Mouse (Mus musculus): ENCODE results near the gene Tnf. TPM values are rescaled to one million over a fixed set of nuclear protein-coding genes. Genes with fewer than 3 reads are reported as not detected.
A peak's percentile ranks its signal among the peaks of the same experiment; 100 is the strongest.
"Not testable (repeated sequence)": the region's sequence is repeated elsewhere in the genome, so short reads cannot be mapped to it uniquely, and the experiment has no call there.

Tnf gene
- polyA plus RNA-seq, 1 experiment from 2014 or later: not detected

DNA sequence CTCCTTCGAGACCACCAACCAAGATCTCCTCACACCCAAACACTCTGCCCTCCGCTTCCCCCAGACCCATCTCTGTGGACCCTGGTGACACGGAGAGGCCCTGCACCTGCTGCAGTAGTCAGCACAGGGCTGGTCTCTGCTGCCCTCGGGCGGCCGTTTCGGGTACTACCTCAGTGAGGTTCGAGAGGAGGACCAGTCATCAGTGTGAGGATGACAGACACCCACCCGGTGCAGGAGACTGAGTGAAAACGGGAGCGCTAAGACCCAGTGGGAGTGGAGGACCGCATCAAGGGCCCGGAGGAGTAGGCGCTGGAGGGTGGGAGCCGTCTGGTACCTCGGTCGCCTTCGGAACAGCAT lies 34.6 kb upstream of the Tnf start:
- Histone ChIP-seq H3K27me3 (ENCODE audit: control insufficient read depth, insufficient read depth, low read length) (no peaks in the 10 kb centered on the region), H3K36me3 (ENCODE audit: control insufficient read depth, insufficient read depth, low read length) (no peaks in the 10 kb centered on the region; the same call in 1 of the 2 replicates), H3K4me2 (ENCODE audit: low read depth, low read length, severe bottlenecking) (peak overlapping the region; percentile 82), H3K27ac (ENCODE audit: low read depth, low read length) (peak overlapping the region; percentile 91), H3K4me1 (replicated peaks; ENCODE audit: control insufficient read depth, insufficient read depth, low read length) (peaks cover 6% of the 10 kb centered on the region; the same call in 1 of the 2 replicates), H3K9me3 (ENCODE audit: control insufficient read depth, low read length) (no peaks in the 10 kb centered on the region), H3K9ac (ENCODE audit: low read length) (peak overlapping the region; percentile 93), H3K4me3 (ENCODE audit: low read depth, low read length) (peak overlapping the region; percentile 55)
- WGBS: under 1% methylated on average over 18 of the region's 18 CpGs
- DNase-seq (ENCODE audit: low spot score) (peak; percentile 99), ATAC-seq (replicated peaks; ENCODE audit: low FRiP score) (peak; percentile 77)

DNA sequence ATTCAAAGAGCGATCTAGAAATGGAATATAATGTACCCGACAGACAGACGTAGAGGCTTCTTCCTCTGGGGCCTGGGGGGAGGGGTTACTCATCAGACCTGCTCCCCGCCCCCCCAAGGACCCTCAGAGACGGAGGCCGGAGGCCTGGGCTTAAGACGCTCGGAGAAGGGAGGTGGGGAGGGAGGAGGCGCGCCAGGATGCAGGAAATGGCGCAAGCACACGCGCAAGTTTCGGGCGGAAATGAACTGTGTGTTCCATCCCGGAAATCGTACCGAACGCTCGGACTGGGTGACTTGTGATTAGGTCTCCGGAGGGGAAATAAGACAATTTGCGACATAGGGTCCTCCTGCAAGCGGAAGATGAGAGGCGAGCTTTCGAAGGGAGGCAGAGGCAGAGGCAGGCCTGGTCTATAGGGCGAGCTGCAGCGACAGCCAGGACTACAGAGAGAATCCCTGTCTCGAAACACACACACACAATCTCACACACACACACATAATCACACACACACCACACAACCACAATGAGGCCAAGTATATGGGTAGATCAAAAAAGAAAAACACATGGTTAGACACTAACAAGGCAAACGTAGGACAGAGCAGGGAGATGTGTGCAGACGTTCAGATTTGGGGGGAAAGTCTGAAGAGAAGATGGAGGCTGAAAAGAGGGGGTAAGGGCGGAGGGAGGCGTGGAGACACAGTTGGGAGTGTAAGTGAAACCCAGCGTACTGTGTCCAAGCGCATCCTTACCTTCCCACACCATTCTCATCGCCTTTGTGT lies 34.0 kb upstream of the Tnf start, which contains the start of gene Nfkbil1:
Nfkbil1 (minus strand) TSS at position 179 of the 776 bp plus-strand sequence.
- no peaks in the 10 kb centered on the region for H3K9me3 ChIP-seq (ENCODE audit: control insufficient read depth, low read length)
- peak; percentile 78 for ATAC-seq (replicated peaks; ENCODE audit: low FRiP score)
- peaks cover 5% of the 10 kb centered on the region; the same call in 1 of the 2 replicates for H3K4me1 ChIP-seq (replicated peaks; ENCODE audit: control insufficient read depth, insufficient read depth, low read length)
- peak within 1 kb of the TSS; percentile 91 for H3K27ac ChIP-seq (ENCODE audit: low read depth, low read length)
- DNase-seq (ENCODE audit: low spot score): peak; percentile 92
- peak within 1 kb of the TSS; percentile 82 for H3K4me2 ChIP-seq (ENCODE audit: low read depth, low read length, severe bottlenecking)
- H3K36me3 ChIP-seq (ENCODE audit: control insufficient read depth, insufficient read depth, low read length): no peaks in the 10 kb centered on the region; the same call in 1 of the 2 replicates
- peak within 1 kb of the TSS; percentile 55 for H3K4me3 ChIP-seq (ENCODE audit: low read depth, low read length)
- no peaks in the 10 kb centered on the region for H3K27me3 ChIP-seq (ENCODE audit: control insufficient read depth, insufficient read depth, low read length)
- under 1% methylated on average over 35 of the region's 35 CpGs for WGBS
- H3K9ac ChIP-seq (ENCODE audit: low read length): peak within 1 kb of the TSS; percentile 93

DNA sequence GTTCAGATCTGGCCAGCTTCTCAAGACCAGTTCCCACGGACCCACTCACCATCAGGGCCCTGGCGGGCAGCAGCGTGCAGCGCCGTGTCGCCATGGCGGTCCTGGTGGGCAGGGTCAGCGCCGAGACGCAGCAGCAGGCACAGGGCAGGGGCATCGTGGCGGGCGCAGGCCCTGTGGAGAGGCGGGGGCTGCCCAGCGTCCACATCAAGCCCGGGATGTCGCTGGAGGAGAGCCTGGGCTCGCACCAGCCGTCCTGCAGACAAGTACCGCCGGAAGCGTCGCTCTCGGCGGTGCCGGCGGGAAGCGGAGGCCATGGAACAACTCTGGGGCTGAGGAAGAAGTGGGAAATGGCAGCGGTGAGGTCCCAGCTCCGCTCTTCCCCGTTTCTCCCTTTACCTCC lies 33.1 kb upstream of the Tnf start:
- Histone ChIP-seq H3K9ac (ENCODE audit: low read length) (peak overlapping the region; percentile 93), H3K4me3 (ENCODE audit: low read depth, low read length) (peak overlapping the region; percentile 55), H3K4me1 (replicated peaks; ENCODE audit: control insufficient read depth, insufficient read depth, low read length) (peaks cover 2% of the 10 kb centered on the region; the same call in 1 of the 2 replicates), H3K36me3 (ENCODE audit: control insufficient read depth, insufficient read depth, low read length) (no peaks in the 10 kb centered on the region; the same call in 1 of the 2 replicates), H3K27me3 (ENCODE audit: control insufficient read depth, insufficient read depth, low read length) (no peaks in the 10 kb centered on the region), H3K9me3 (ENCODE audit: control insufficient read depth, low read length) (no peaks in the 10 kb centered on the region), H3K27ac (ENCODE audit: low read depth, low read length) (peak overlapping the region; percentile 91), H3K4me2 (ENCODE audit: low read depth, low read length, severe bottlenecking) (peak overlapping the region; percentile 82)
- WGBS: 9% methylated on average over 24 of the region's 31 CpGs
- DNase-seq (ENCODE audit: low spot score) (peak; percentile 80), ATAC-seq (replicated peaks; ENCODE audit: low FRiP score) (0 out of 2 replicates have a peak, but pooled peaks have one; percentile 13)

DNA sequence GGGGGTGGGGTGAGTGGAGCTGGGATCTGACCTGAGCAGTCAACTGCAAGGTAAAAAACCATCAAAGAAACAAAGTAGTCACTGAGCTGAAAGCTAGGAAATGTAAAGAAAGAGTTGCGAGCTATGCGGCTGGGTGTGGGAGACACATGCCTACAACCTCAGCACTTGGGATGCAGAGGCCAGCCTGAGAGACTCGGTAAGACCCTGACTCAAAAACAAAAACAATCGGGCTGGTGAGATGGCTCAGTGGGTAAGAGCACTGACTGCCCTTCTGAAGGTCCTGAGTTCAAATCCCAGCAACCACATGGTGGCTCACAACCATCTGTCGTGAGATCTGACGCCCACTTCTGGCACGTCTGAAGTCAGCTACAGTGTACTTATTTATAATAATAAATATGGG lies 32.3 kb upstream of the Tnf start:
- not testable (repeated sequence) for H3K4me2 ChIP-seq (ENCODE audit: low read depth, low read length, severe bottlenecking); H3K4me3 ChIP-seq (ENCODE audit: low read depth, low read length); H3K36me3 ChIP-seq (ENCODE audit: control insufficient read depth, insufficient read depth, low read length); DNase-seq (ENCODE audit: low spot score); H3K9me3 ChIP-seq (ENCODE audit: control insufficient read depth, low read length); H3K4me1 ChIP-seq (replicated peaks; ENCODE audit: control insufficient read depth, insufficient read depth, low read length); ATAC-seq (replicated peaks; ENCODE audit: low FRiP score); H3K9ac ChIP-seq (ENCODE audit: low read length); H3K27me3 ChIP-seq (ENCODE audit: control insufficient read depth, insufficient read depth, low read length); H3K27ac ChIP-seq (ENCODE audit: low read depth, low read length)
- 93% methylated on average over 7 of the region's 7 CpGs for WGBS

DNA sequence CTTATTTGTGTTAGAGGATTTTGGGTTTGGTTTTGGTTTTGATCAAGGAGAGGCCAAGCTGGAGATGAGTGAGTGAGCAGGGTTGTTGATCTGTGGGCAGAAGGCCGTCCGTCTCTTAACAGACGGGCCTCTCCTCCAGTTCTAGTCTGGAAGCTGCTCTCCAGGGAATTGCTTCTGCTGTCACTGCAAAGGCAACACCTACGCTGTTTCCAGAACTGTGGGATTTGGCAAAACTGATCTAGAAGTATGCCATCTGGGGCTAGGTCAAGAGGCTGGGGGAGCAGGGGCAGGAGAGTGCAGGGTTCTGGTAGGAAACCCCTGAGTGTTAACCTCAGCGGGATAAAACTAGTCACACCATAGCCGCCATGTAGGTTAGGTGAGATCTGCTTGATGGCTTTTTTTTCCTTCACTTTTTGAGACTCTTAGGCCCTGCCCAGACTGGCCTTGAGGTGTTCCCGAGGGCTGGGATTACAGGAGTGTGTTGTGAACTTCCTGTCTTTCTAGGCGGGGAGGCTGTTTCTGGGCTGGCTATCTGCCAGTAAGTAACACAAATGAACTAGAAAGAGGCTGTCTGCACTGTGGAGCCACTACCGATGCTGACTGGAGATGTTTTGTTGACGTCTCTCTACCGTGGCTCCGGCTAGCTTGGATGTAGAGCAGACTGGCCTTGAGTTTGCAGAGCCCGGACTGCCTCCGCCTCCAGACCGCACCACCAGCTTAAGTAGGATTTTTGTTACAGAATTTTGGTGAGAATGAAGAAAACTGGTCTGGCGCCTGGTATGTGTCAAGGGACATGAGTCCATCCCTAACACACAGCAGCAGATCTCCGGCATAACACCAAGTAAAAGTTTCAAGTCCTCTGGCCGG lies 31.5 kb upstream of the Tnf start, which contains the start of gene Atp6v1g2:
Atp6v1g2 (plus strand) TSS at position 547 of the 867 bp plus-strand sequence.
- Histone ChIP-seq H3K36me3 (ENCODE audit: control insufficient read depth, insufficient read depth, low read length) (peaks cover 3% of the 10 kb centered on the region; the same call in 1 of the 2 replicates), H3K9ac (ENCODE audit: low read length) (peak within 1 kb of the TSS; percentile 93; the same call in 1 of the 2 replicates), H3K4me3 (ENCODE audit: low read depth, low read length) (peak within 1 kb of the TSS; percentile 55), H3K4me1 (replicated peaks; ENCODE audit: control insufficient read depth, insufficient read depth, low read length) (peaks cover 2% of the 10 kb centered on the region; the same call in 1 of the 2 replicates), H3K9me3 (ENCODE audit: control insufficient read depth, low read length) (no peaks in the 10 kb centered on the region), H3K4me2 (ENCODE audit: low read depth, low read length, severe bottlenecking) (peak within 1 kb of the TSS; percentile 82), H3K27me3 (ENCODE audit: control insufficient read depth, insufficient read depth, low read length) (no peaks in the 10 kb centered on the region), H3K27ac (ENCODE audit: low read depth, low read length) (no peak within 1 kb of the TSS)
- WGBS: 91% methylated on average over 18 of the region's 18 CpGs
- no peak for DNase-seq (ENCODE audit: low spot score)
- ATAC-seq (replicated peaks; ENCODE audit: low FRiP score): no peak

DNA sequence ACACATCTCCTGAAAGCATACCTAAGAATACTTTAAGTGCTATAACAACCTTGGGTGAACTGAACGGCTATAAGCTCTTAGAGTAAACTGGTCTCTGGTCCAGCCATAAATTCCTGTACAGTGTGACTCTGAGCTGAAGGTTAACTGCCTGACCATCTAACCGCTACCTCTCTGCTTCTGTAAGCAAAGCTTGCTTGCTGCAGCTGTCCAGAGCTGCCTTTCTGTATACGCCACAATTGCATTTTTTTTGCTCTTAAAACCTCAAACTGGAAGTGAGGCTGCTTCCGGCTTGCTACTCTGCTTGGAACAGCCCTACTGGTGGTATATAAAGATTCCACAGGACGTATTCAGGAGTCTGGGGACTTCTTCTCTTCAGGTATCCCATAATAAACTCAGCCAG lies 30.9 kb upstream of the Tnf start:
- Histone ChIP-seq H3K27ac (ENCODE audit: low read depth, low read length) (no peak overlapping the region), H3K36me3 (ENCODE audit: control insufficient read depth, insufficient read depth, low read length) (peaks cover 3% of the 10 kb centered on the region; the same call in 1 of the 2 replicates), H3K27me3 (ENCODE audit: control insufficient read depth, insufficient read depth, low read length) (no peaks in the 10 kb centered on the region), H3K4me1 (replicated peaks; ENCODE audit: control insufficient read depth, insufficient read depth, low read length) (peaks cover 2% of the 10 kb centered on the region; the same call in 1 of the 2 replicates), H3K4me2 (ENCODE audit: low read depth, low read length, severe bottlenecking) (no peak overlapping the region), H3K4me3 (ENCODE audit: low read depth, low read length) (no peak overlapping the region), H3K9me3 (ENCODE audit: control insufficient read depth, low read length) (no peaks in the 10 kb centered on the region), H3K9ac (ENCODE audit: low read length) (no peak overlapping the region)
- DNase-seq (ENCODE audit: low spot score) (no peak), ATAC-seq (replicated peaks; ENCODE audit: low FRiP score) (no peak)
- WGBS: 87% methylated on average over 5 of the region's 5 CpGs

DNA sequence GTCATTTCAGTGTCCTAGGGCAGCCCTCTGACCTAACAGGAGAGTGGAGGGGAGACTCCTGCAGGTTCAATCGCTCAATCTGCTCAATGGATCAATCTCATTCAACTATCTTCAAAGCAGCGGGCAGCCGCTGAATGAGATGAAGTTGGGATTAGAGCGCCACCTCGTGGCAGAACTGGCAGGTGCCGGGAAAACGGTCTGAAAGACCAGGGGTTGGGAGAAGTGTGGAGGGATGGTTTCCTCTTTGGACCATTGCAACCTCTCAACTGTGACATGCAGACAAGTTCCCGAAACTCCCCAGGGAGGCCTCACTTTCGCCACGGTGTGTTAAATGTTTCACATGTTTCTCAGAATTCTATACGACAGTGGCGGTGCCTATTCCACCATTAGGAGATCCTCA lies 30.2 kb upstream of the Tnf start:
- 17% methylated on average over 12 of the region's 12 CpGs for WGBS
- Histone ChIP-seq H3K9me3 (ENCODE audit: control insufficient read depth, low read length) (no peaks in the 10 kb centered on the region), H3K9ac (ENCODE audit: low read length) (no peak overlapping the region), H3K4me2 (ENCODE audit: low read depth, low read length, severe bottlenecking) (no peak overlapping the region), H3K27me3 (ENCODE audit: control insufficient read depth, insufficient read depth, low read length) (no peaks in the 10 kb centered on the region), H3K27ac (ENCODE audit: low read depth, low read length) (no peak overlapping the region), H3K36me3 (ENCODE audit: control insufficient read depth, insufficient read depth, low read length) (peaks cover 3% of the 10 kb centered on the region; the same call in 1 of the 2 replicates), H3K4me1 (replicated peaks; ENCODE audit: control insufficient read depth, insufficient read depth, low read length) (peaks cover 2% of the 10 kb centered on the region; the same call in 1 of the 2 replicates), H3K4me3 (ENCODE audit: low read depth, low read length) (no peak overlapping the region)
- no peak for ATAC-seq (replicated peaks; ENCODE audit: low FRiP score)
- DNase-seq (ENCODE audit: low spot score): peak; percentile 91

DNA sequence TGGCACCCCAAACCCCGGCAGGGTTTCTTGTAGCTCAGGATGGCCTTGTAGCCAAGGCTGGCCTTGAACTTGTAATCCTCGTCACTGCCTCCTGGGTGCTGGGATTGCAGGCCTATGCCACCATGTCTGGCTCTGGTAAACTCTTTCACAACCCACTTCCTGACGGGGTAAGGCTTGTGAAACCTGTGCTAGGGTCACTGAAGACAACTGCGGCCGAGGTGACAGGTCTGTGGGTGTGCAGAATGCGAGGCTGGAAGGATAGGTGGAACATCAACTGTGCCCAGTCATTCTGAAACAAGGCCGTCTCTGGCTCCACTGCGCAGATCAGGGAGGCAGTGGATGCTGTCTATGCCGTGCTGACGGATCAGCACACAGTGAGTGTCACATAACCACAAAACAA lies 29.2 kb upstream of the Tnf start:
- no peak overlapping the region for H3K27ac ChIP-seq (ENCODE audit: low read depth, low read length)
- H3K27me3 ChIP-seq (ENCODE audit: control insufficient read depth, insufficient read depth, low read length): no peaks in the 10 kb centered on the region
- H3K36me3 ChIP-seq (ENCODE audit: control insufficient read depth, insufficient read depth, low read length): peaks cover 3% of the 10 kb centered on the region; the same call in 1 of the 2 replicates
- no peak for ATAC-seq (replicated peaks; ENCODE audit: low FRiP score)
- no peaks in the 10 kb centered on the region for H3K9me3 ChIP-seq (ENCODE audit: control insufficient read depth, low read length)
- no peak overlapping the region; the same call in 1 of the 2 replicates for H3K9ac ChIP-seq (ENCODE audit: low read length)
- H3K4me3 ChIP-seq (ENCODE audit: low read depth, low read length): no peak overlapping the region
- H3K4me2 ChIP-seq (ENCODE audit: low read depth, low read length, severe bottlenecking): no peak overlapping the region
- 91% methylated on average over 10 of the region's 10 CpGs for WGBS
- peaks cover 2% of the 10 kb centered on the region; the same call in 1 of the 2 replicates for H3K4me1 ChIP-seq (replicated peaks; ENCODE audit: control insufficient read depth, insufficient read depth, low read length)
- DNase-seq (ENCODE audit: low spot score): no peak

Data from forebrain, embryonic 11.5 days (tissue).